Mouse (Mus musculus): ENCODE results near the gene Taar9. TPM values are rescaled to one million over a fixed set of nuclear protein-coding genes. Genes with fewer than 3 reads are reported as not detected.
"Not testable (repeated sequence)": the region's sequence is repeated elsewhere in the genome, so short reads cannot be mapped to it uniquely, and the experiment has no call there.

Taar9 gene
- polyA plus RNA-seq, 1 experiment from 2014 or later = not detected

DNA sequence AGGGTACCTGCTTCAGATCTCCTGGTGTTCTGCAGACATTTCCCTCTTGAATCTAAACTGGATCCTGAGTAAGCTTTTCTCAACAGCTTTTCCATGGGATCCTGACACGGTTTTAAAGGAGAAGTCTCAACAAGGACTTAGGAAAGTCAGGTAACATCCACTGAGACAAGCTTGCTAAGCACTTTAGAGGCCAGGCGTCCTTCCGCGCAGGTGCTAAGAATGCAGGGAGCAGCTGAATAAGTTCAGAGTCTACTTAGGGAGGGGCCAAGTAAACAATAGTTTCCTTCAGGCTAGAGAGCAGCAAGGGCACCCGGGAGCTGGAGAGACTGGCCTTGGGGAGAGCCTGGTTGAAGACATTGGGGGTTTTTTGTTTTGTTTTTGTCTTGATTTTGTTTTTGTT is 22.9 kb upstream of the Taar9 start:
- peak overlapping the region; percentile 42 for H3K4me2 ChIP-seq
- H3K4me3 ChIP-seq (ENCODE audit: low read depth, low read length) = no peak overlapping the region
- H3K9me3 ChIP-seq (replicated peaks; ENCODE audit: control insufficient read depth, low read length) = no peaks in the 10 kb centered on the region
- peaks cover 7% of the 10 kb centered on the region; the same call in 1 of the 2 replicates for H3K4me1 ChIP-seq (ENCODE audit: control insufficient read depth, insufficient read depth, low read length)
- 22% methylated on average over 5 of the region's 5 CpGs for WGBS (ENCODE audit: insufficient replicate concordance)
- no peaks in the 10 kb centered on the region for H3K27me3 ChIP-seq (ENCODE audit: control insufficient read depth, insufficient read depth, low read length)
- H3K27ac ChIP-seq (ENCODE audit: low read depth, low read length) = no peak overlapping the region
- 0 out of 2 replicates have a peak overlapping the region, but pooled peaks have one; percentile 39 for H3K9ac ChIP-seq (ENCODE audit: low read depth, low read length)
- ATAC-seq (replicated peaks; ENCODE audit: insufficient number of reproducible peaks, low FRiP score, low TSS enrichment) = no peak
- no peaks in the 10 kb centered on the region for H3K36me3 ChIP-seq (ENCODE audit: control insufficient read depth, insufficient read depth, low read length)

DNA sequence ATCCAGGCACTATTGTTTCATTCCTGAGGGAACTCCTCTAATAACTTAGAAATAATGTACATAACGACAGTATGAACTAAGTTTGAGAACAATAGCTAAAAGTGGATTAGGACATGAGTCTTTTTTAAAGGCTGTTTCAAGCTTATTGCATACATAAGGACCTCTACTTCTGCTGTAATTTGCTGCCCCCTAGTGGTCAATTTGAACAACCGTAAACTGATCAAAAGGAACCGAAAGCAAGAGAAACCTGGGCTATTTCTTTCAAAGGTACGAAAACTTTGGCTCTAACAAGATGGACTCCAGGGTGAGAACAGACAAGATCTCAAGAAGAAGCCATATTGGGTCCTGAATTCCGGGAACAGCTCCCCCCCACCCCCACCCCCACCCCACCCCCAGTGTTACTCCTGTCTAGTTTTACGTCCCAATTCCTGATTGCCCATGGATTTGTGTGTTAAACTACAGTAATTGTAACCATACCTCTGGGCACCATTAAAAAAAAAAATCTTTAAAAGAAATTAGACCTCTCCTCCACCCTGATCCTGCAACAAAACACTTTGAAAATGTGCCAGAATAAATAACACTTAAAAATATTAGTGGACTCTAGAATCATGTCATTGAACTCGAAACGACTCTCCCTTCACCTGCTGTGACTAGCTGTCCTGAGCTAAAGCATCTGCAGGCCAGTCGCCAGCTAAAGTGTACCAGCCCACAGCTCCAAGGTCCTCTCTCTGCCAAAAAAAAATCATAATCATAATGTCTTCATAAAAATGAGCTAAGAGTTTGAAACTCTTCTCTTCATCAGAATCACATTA is 22.3 kb upstream of the Taar9 start:
- peak overlapping the region; percentile 17; the same call in 1 of the 2 replicates for H3K4me3 ChIP-seq (ENCODE audit: low read depth, low read length)
- ATAC-seq (replicated peaks; ENCODE audit: insufficient number of reproducible peaks, low FRiP score, low TSS enrichment) = no peak
- no peaks in the 10 kb centered on the region for H3K9me3 ChIP-seq (replicated peaks; ENCODE audit: control insufficient read depth, low read length)
- H3K27ac ChIP-seq (ENCODE audit: low read depth, low read length) = no peak overlapping the region
- H3K4me2 ChIP-seq = peak overlapping the region; percentile 47; the same call in 1 of the 2 replicates
- H3K36me3 ChIP-seq (ENCODE audit: control insufficient read depth, insufficient read depth, low read length) = no peaks in the 10 kb centered on the region
- H3K4me1 ChIP-seq (ENCODE audit: control insufficient read depth, insufficient read depth, low read length) = peaks cover 7% of the 10 kb centered on the region; the same call in 1 of the 2 replicates
- no peaks in the 10 kb centered on the region for H3K27me3 ChIP-seq (ENCODE audit: control insufficient read depth, insufficient read depth, low read length)
- WGBS (ENCODE audit: insufficient replicate concordance) = 29% methylated on average over 9 of the region's 9 CpGs
- H3K9ac ChIP-seq (ENCODE audit: low read depth, low read length) = no peak overlapping the region

DNA sequence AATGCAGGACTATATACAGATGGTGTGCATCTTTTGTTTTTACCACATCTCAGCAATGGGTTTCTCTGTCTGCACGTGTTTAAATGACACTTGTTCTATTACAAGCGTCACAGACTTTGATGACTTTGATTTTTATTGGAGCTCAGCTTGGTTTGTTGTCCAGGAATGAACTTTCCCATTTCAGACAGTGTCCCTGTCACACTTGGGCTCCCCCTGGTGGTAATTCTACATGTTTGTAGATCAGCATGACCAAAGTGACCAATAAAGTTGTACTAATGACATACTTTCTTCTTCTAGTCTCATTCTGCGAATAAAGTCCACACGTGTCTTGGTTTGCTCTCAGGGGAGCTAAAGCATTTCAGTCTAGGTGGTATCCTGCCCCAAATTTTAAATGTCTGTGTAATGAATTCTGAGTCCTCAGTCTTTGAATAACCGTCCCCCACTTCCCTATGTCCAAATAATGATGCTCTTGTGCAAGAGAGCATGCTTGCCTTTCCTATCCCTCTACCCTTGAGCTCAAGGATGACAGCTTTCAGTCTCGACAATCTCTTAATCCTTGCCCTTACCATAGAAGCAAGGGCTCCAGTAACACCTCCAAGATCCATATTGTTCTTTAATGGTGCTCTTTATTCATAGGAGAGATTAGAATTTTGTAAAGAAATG is 1.9 kb upstream of the Taar9 start:
- Histone ChIP-seq H3K36me3 (ENCODE audit: control insufficient read depth, insufficient read depth, low read length) (no peaks in the 10 kb centered on the region), H3K27ac (ENCODE audit: low read depth, low read length) (no peak overlapping the region), H3K9ac (ENCODE audit: low read depth, low read length) (no peak overlapping the region), H3K4me1 (ENCODE audit: control insufficient read depth, insufficient read depth, low read length) (no peaks in the 10 kb centered on the region), H3K4me2 (no peak overlapping the region), H3K9me3 (replicated peaks; ENCODE audit: control insufficient read depth, low read length) (no peaks in the 10 kb centered on the region), H3K4me3 (ENCODE audit: low read depth, low read length) (no peak overlapping the region), H3K27me3 (ENCODE audit: control insufficient read depth, insufficient read depth, low read length) (no peaks in the 10 kb centered on the region)
- 46% methylated on average over 6 of the region's 6 CpGs for WGBS (ENCODE audit: insufficient replicate concordance)
- ATAC-seq (replicated peaks; ENCODE audit: insufficient number of reproducible peaks, low FRiP score, low TSS enrichment) = no peak

DNA sequence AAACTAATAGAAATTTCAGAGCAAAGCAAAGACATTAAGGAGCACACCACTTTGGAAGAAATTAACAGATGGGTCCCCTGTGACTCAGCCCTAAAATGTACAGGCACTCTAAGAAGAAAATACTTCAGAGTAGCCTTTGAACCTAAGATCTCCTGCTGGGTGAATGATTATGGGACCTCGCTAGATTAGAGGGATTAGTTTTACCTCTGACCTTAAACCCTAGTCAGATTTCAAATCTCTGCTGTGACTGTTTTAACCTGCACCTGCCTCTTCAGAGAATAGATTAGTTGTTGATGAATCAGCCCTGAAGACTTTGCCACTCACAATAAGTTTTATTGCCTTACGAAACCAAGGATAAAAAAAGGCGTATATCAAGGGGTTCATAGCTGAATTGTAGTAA is 1.1 kb downstream of the Taar9 start:
- 66% methylated on average over 3 of the region's 3 CpGs for WGBS (ENCODE audit: insufficient replicate concordance)
- no peak overlapping the region for H3K4me2 ChIP-seq
- H3K9ac ChIP-seq (ENCODE audit: low read depth, low read length) = no peak overlapping the region
- no peaks in the 10 kb centered on the region for H3K36me3 ChIP-seq (ENCODE audit: control insufficient read depth, insufficient read depth, low read length)
- H3K27ac ChIP-seq (ENCODE audit: low read depth, low read length) = no peak overlapping the region
- no peaks in the 10 kb centered on the region for H3K9me3 ChIP-seq (replicated peaks; ENCODE audit: control insufficient read depth, low read length)
- H3K4me3 ChIP-seq (ENCODE audit: low read depth, low read length) = no peak overlapping the region
- H3K27me3 ChIP-seq (ENCODE audit: control insufficient read depth, insufficient read depth, low read length) = no peaks in the 10 kb centered on the region
- no peak for ATAC-seq (replicated peaks; ENCODE audit: insufficient number of reproducible peaks, low FRiP score, low TSS enrichment)
- no peaks in the 10 kb centered on the region for H3K4me1 ChIP-seq (ENCODE audit: control insufficient read depth, insufficient read depth, low read length)

DNA sequence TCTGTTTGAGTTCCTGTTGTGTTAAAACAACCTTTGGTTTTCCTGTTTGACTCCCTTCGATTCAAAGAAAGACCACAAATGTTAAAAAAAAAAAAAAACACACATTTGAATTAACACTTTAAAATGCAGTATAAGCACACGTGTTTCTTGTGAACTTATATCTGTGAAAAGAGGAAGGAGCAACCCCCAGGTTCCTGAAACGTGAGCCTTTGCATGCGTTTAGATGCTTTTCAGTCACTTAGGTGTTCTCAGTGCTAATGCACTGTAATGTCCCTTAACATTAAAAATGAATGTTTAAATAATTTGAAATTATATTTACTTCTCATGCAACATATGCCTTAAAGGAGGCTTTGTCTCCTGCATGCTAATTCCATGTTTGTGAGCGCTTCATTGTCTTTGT is 1.6 kb downstream of the Taar9 start:
- H3K27me3 ChIP-seq (ENCODE audit: control insufficient read depth, insufficient read depth, low read length) = no peaks in the 10 kb centered on the region
- no peaks in the 10 kb centered on the region for H3K36me3 ChIP-seq (ENCODE audit: control insufficient read depth, insufficient read depth, low read length)
- no peak for ATAC-seq (replicated peaks; ENCODE audit: insufficient number of reproducible peaks, low FRiP score, low TSS enrichment)
- H3K9me3 ChIP-seq (replicated peaks; ENCODE audit: control insufficient read depth, low read length) = no peaks in the 10 kb centered on the region
- no peak overlapping the region for H3K4me2 ChIP-seq
- WGBS (ENCODE audit: insufficient replicate concordance) = 59% methylated on average over 5 of the region's 5 CpGs
- H3K9ac ChIP-seq (ENCODE audit: low read depth, low read length) = no peak overlapping the region
- H3K4me1 ChIP-seq (ENCODE audit: control insufficient read depth, insufficient read depth, low read length) = no peaks in the 10 kb centered on the region
- H3K27ac ChIP-seq (ENCODE audit: low read depth, low read length) = no peak overlapping the region
- no peak overlapping the region for H3K4me3 ChIP-seq (ENCODE audit: low read depth, low read length)

DNA sequence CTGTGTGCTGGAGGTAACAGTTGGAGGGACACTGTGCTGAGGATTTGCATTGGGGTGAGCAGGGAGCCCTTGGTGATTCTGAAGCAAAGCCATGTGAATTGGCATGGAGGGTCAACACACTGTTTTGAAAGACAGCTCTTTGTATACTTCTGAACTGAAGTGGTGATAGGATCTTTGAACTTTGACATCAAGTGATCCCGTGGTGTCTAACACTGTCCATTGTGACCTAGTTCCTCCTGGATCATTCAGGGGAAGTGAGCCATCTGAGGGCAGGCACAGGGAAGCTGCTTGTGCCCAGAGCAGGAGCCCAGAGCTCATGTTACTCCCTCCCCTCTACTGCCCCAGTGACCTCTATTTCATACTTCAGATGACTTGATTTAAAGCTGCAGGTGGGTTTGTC is 6.0 kb downstream of the Taar9 start:
- H3K9ac ChIP-seq (ENCODE audit: low read depth, low read length); H3K4me3 ChIP-seq (ENCODE audit: low read depth, low read length); H3K36me3 ChIP-seq (ENCODE audit: control insufficient read depth, insufficient read depth, low read length); H3K9me3 ChIP-seq (replicated peaks; ENCODE audit: control insufficient read depth, low read length); ATAC-seq (replicated peaks; ENCODE audit: insufficient number of reproducible peaks, low FRiP score, low TSS enrichment); H3K27ac ChIP-seq (ENCODE audit: low read depth, low read length); H3K4me1 ChIP-seq (ENCODE audit: control insufficient read depth, insufficient read depth, low read length); H3K27me3 ChIP-seq (ENCODE audit: control insufficient read depth, insufficient read depth, low read length); H3K4me2 ChIP-seq: not testable (repeated sequence)
- WGBS (ENCODE audit: insufficient replicate concordance) = 30% methylated on average over 1 of the region's 1 CpGs

DNA sequence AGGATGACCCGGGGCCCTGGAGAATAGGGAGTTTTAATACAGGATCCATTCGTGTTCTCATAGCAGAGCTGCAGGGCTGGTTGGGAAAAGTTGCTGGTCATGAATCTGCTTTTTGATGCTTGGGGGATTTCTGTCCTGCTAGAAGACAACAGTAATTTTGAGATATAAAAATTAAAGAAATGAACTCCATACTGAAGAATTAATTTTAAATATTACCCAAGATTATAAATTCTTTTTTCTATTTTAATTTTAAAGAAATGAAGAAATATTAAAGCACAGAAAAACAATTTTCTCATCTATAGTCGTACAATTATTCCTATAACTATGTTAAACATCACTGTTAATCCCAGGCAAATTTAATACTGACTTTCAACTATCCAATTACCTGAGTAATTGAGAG is 7.5 kb downstream of the Taar9 start, which contains the start of gene Taar8c:
Taar8c (minus strand) TSS at position 101 of the 400 bp plus-strand sequence.
- not testable (repeated sequence) for H3K9ac ChIP-seq (ENCODE audit: low read depth, low read length); H3K4me2 ChIP-seq; ATAC-seq (replicated peaks; ENCODE audit: insufficient number of reproducible peaks, low FRiP score, low TSS enrichment); H3K27ac ChIP-seq (ENCODE audit: low read depth, low read length); H3K9me3 ChIP-seq (replicated peaks; ENCODE audit: control insufficient read depth, low read length); H3K4me1 ChIP-seq (ENCODE audit: control insufficient read depth, insufficient read depth, low read length); H3K36me3 ChIP-seq (ENCODE audit: control insufficient read depth, insufficient read depth, low read length); H3K27me3 ChIP-seq (ENCODE audit: control insufficient read depth, insufficient read depth, low read length); H3K4me3 ChIP-seq (ENCODE audit: low read depth, low read length)
- WGBS (ENCODE audit: insufficient replicate concordance) = 61% methylated on average over 1 of the region's 3 CpGs

DNA sequence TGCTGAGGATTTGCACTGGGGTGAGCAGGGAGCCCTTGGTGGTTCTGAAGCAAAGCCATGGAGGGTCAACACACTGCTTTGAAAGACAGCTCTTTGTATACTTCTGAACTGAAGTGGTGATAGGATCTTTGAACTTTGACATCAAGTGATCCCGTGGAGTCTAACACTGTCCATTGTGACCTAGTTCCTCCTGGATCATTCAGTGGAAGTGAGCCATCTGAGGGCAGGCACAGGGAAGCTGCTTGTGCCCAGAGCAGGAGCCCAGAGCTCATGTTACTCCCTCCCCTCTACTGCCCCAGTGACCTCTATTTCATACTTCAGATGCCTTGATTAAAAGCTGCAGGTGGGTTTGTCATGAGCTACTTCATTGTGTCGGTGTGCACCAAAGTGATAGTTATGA is 12.3 kb downstream of the Taar9 start:
- not testable (repeated sequence) for H3K4me1 ChIP-seq (ENCODE audit: control insufficient read depth, insufficient read depth, low read length); H3K9me3 ChIP-seq (replicated peaks; ENCODE audit: control insufficient read depth, low read length); H3K36me3 ChIP-seq (ENCODE audit: control insufficient read depth, insufficient read depth, low read length); ATAC-seq (replicated peaks; ENCODE audit: insufficient number of reproducible peaks, low FRiP score, low TSS enrichment); H3K4me3 ChIP-seq (ENCODE audit: low read depth, low read length); H3K9ac ChIP-seq (ENCODE audit: low read depth, low read length); H3K27me3 ChIP-seq (ENCODE audit: control insufficient read depth, insufficient read depth, low read length); H3K27ac ChIP-seq (ENCODE audit: low read depth, low read length); H3K4me2 ChIP-seq
- 49% methylated on average over 2 of the region's 2 CpGs for WGBS (ENCODE audit: insufficient replicate concordance)
